Mouse (Mus musculus) common myeloid progenitor, adult 5-6 weeks (primary cell): ENCODE measurements at regions not wholly inside any gene's neighbourhood (a gene's known extent, or its start where the extent isn't known, plus 50 kb on each side); places are given as distances from the start of the nearest gene placed in this dataset.

Experiments
- ATAC-seq: replicated peaks from 2 replicates; pipeline ENCODE4 v1.8.0; 2016; ENCODE audit warnings: low read depth, mild to moderate bottlenecking, moderate TSS enrichment, inconsistent platforms; ENCODE audit not compliant: poor library complexity, severe bottlenecking

GRCm38 (mm10) chr12:97740927-97741326 lies 518.3 kb downstream of the Galc start:
- ATAC-seq: no peak

GRCm38 (mm10) chr12:97732078-97732580 lies 527.1 kb downstream of the Galc start:
- no peak for ATAC-seq

- ATAC-seq: no peak
These were observed 538.7 kb downstream of the Galc start for GRCm38 (mm10) chr12:97720554-97720953.

- ATAC-seq: no peak
These were observed 541.4 kb downstream of the Galc start for GRCm38 (mm10) chr12:97717812-97718211.
